Mouse (Mus musculus): ENCODE data around the gene Hps4. TPM values are rescaled to one million over a fixed set of nuclear protein-coding genes. Genes with fewer than 3 reads are reported as not detected.

The Hps4 gene
- polyA plus RNA-seq, 1 experiment from 2014 or later: 32.9 TPM

- Histone ChIP-seq H3K27ac (ENCODE audit: low read depth, low read length) (no peak overlapping the region), H3K9ac (ENCODE audit: low read length) (no peak overlapping the region), H3K27me3 (ENCODE audit: control insufficient read depth, insufficient read depth, low read length) (no peaks in the 10 kb centered on the region), H3K4me1 (replicated peaks; ENCODE audit: control insufficient read depth, insufficient read depth, low read length) (peaks cover 7% of the 10 kb centered on the region; the same call in 1 of the 2 replicates), H3K4me2 (ENCODE audit: low read depth, low read length, severe bottlenecking) (no peak overlapping the region), H3K36me3 (ENCODE audit: control insufficient read depth, insufficient read depth, low read length) (peaks cover 17% of the 10 kb centered on the region), H3K9me3 (ENCODE audit: control insufficient read depth, low read length) (no peaks in the 10 kb centered on the region), H3K4me3 (ENCODE audit: low read depth, low read length) (no peak overlapping the region)
- DNase-seq (ENCODE audit: low spot score): no peak
- 93% methylated on average over 15 of the region's 15 CpGs for WGBS
- no peak for ATAC-seq (replicated peaks; ENCODE audit: low FRiP score)
These were observed 15.0 kb upstream of the Hps4 start for GRCm38 (mm10) chr5:112327854-112328253.

GRCm38 (mm10) chr5:112329805-112330564 is 12.9 kb upstream of the Hps4 start:
- Histone ChIP-seq H3K4me1 (replicated peaks; ENCODE audit: control insufficient read depth, insufficient read depth, low read length) (peaks cover 7% of the 10 kb centered on the region; the same call in 1 of the 2 replicates), H3K27ac (ENCODE audit: low read depth, low read length) (no peak overlapping the region), H3K4me3 (ENCODE audit: low read depth, low read length) (no peak overlapping the region), H3K9ac (ENCODE audit: low read length) (no peak overlapping the region), H3K4me2 (ENCODE audit: low read depth, low read length, severe bottlenecking) (no peak overlapping the region), H3K27me3 (ENCODE audit: control insufficient read depth, insufficient read depth, low read length) (no peaks in the 10 kb centered on the region), H3K9me3 (ENCODE audit: control insufficient read depth, low read length) (no peaks in the 10 kb centered on the region), H3K36me3 (ENCODE audit: control insufficient read depth, insufficient read depth, low read length) (peaks cover 26% of the 10 kb centered on the region)
- 90% methylated on average over 14 of the region's 14 CpGs for WGBS
- DNase-seq (ENCODE audit: low spot score): no peak
- no peak for ATAC-seq (replicated peaks; ENCODE audit: low FRiP score)

- peak; percentile 72 for DNase-seq (ENCODE audit: low spot score)
- H3K27ac ChIP-seq (ENCODE audit: low read depth, low read length): no peak overlapping the region
- H3K36me3 ChIP-seq (ENCODE audit: control insufficient read depth, insufficient read depth, low read length): peaks cover 49% of the 10 kb centered on the region
- ATAC-seq (replicated peaks; ENCODE audit: low FRiP score): no peak
- no peaks in the 10 kb centered on the region for H3K9me3 ChIP-seq (ENCODE audit: control insufficient read depth, low read length)
- H3K4me3 ChIP-seq (ENCODE audit: low read depth, low read length): no peak overlapping the region
- 12% methylated on average over 2 of the region's 2 CpGs for WGBS
- H3K9ac ChIP-seq (ENCODE audit: low read length): no peak overlapping the region
- H3K4me1 ChIP-seq (replicated peaks; ENCODE audit: control insufficient read depth, insufficient read depth, low read length): no peaks in the 10 kb centered on the region
- no peaks in the 10 kb centered on the region for H3K27me3 ChIP-seq (ENCODE audit: control insufficient read depth, insufficient read depth, low read length)
- H3K4me2 ChIP-seq (ENCODE audit: low read depth, low read length, severe bottlenecking): no peak overlapping the region
These were observed 7.4 kb upstream of the Hps4 start for GRCm38 (mm10) chr5:112335473-112335872.

GRCm38 (mm10) chr5:112337004-112337403 is 5.9 kb upstream of the Hps4 start:
- H3K36me3 ChIP-seq (ENCODE audit: control insufficient read depth, insufficient read depth, low read length): peaks cover 41% of the 10 kb centered on the region
- no peak for ATAC-seq (replicated peaks; ENCODE audit: low FRiP score)
- no peak overlapping the region for H3K4me2 ChIP-seq (ENCODE audit: low read depth, low read length, severe bottlenecking)
- no peaks in the 10 kb centered on the region for H3K27me3 ChIP-seq (ENCODE audit: control insufficient read depth, insufficient read depth, low read length)
- DNase-seq (ENCODE audit: low spot score): no peak
- peaks cover 3% of the 10 kb centered on the region; the same call in 1 of the 2 replicates for H3K4me1 ChIP-seq (replicated peaks; ENCODE audit: control insufficient read depth, insufficient read depth, low read length)
- no peak overlapping the region for H3K27ac ChIP-seq (ENCODE audit: low read depth, low read length)
- no peak overlapping the region for H3K9ac ChIP-seq (ENCODE audit: low read length)
- WGBS: 95% methylated on average over 22 of the region's 22 CpGs
- H3K4me3 ChIP-seq (ENCODE audit: low read depth, low read length): no peak overlapping the region
- no peaks in the 10 kb centered on the region for H3K9me3 ChIP-seq (ENCODE audit: control insufficient read depth, low read length)

GRCm38 (mm10) chr5:112339215-112339614 is 3.7 kb upstream of the Hps4 start:
- H3K9me3 ChIP-seq (ENCODE audit: control insufficient read depth, low read length): no peaks in the 10 kb centered on the region
- no peak overlapping the region for H3K27ac ChIP-seq (ENCODE audit: low read depth, low read length)
- no peak overlapping the region for H3K9ac ChIP-seq (ENCODE audit: low read length)
- no peak for ATAC-seq (replicated peaks; ENCODE audit: low FRiP score)
- H3K4me2 ChIP-seq (ENCODE audit: low read depth, low read length, severe bottlenecking): no peak overlapping the region
- peaks cover 8% of the 10 kb centered on the region; the same call in 1 of the 2 replicates for H3K4me1 ChIP-seq (replicated peaks; ENCODE audit: control insufficient read depth, insufficient read depth, low read length)
- 86% methylated on average over 7 of the region's 7 CpGs for WGBS
- no peak overlapping the region for H3K4me3 ChIP-seq (ENCODE audit: low read depth, low read length)
- no peaks in the 10 kb centered on the region for H3K27me3 ChIP-seq (ENCODE audit: control insufficient read depth, insufficient read depth, low read length)
- H3K36me3 ChIP-seq (ENCODE audit: control insufficient read depth, insufficient read depth, low read length): peaks cover 30% of the 10 kb centered on the region
- DNase-seq (ENCODE audit: low spot score): no peak

GRCm38 (mm10) chr5:112343205-112343595 is 317 bp downstream of the Hps4 start:
- no peaks in the 10 kb centered on the region for H3K27me3 ChIP-seq (ENCODE audit: control insufficient read depth, insufficient read depth, low read length)
- ATAC-seq (replicated peaks; ENCODE audit: low FRiP score) (peak; percentile 69), DNase-seq (ENCODE audit: low spot score) (no peak)
- no peaks in the 10 kb centered on the region for H3K9me3 ChIP-seq (ENCODE audit: control insufficient read depth, low read length)
- peak overlapping the region; percentile 95 for H3K4me3 ChIP-seq (ENCODE audit: low read depth, low read length)
- WGBS: under 1% methylated on average over 24 of the region's 24 CpGs
- 0 out of 2 replicates have a peak overlapping the region, but pooled peaks have one; percentile 31 for H3K27ac ChIP-seq (ENCODE audit: low read depth, low read length)
- H3K9ac ChIP-seq (ENCODE audit: low read length): peak overlapping the region; percentile 79
- peaks cover 2% of the 10 kb centered on the region; the same call in 1 of the 2 replicates for H3K36me3 ChIP-seq (ENCODE audit: control insufficient read depth, insufficient read depth, low read length)
- peak overlapping the region; percentile 52 for H3K4me2 ChIP-seq (ENCODE audit: low read depth, low read length, severe bottlenecking)
- peaks cover 8% of the 10 kb centered on the region; the same call in 1 of the 2 replicates for H3K4me1 ChIP-seq (replicated peaks; ENCODE audit: control insufficient read depth, insufficient read depth, low read length)

- WGBS: 79% methylated on average over 6 of the region's 6 CpGs
- Histone ChIP-seq H3K4me1 (replicated peaks; ENCODE audit: control insufficient read depth, insufficient read depth, low read length) (peaks cover 8% of the 10 kb centered on the region; the same call in 1 of the 2 replicates), H3K9ac (ENCODE audit: low read length) (no peak overlapping the region), H3K4me3 (ENCODE audit: low read depth, low read length) (no peak overlapping the region), H3K9me3 (ENCODE audit: control insufficient read depth, low read length) (no peaks in the 10 kb centered on the region), H3K27ac (ENCODE audit: low read depth, low read length) (no peak overlapping the region), H3K36me3 (ENCODE audit: control insufficient read depth, insufficient read depth, low read length) (no peaks in the 10 kb centered on the region; the same call in 1 of the 2 replicates), H3K27me3 (ENCODE audit: control insufficient read depth, insufficient read depth, low read length) (no peaks in the 10 kb centered on the region), H3K4me2 (ENCODE audit: low read depth, low read length, severe bottlenecking) (no peak overlapping the region)
- no peak for DNase-seq (ENCODE audit: low spot score)
- ATAC-seq (replicated peaks; ENCODE audit: low FRiP score): no peak
These were observed 1.4 kb downstream of the Hps4 start for GRCm38 (mm10) chr5:112344092-112344960.

GRCm38 (mm10) chr5:112346211-112346965 is 3.5 kb downstream of the Hps4 start:
- peaks cover 8% of the 10 kb centered on the region; the same call in 1 of the 2 replicates for H3K4me1 ChIP-seq (replicated peaks; ENCODE audit: control insufficient read depth, insufficient read depth, low read length)
- DNase-seq (ENCODE audit: low spot score): no peak
- no peak overlapping the region for H3K27ac ChIP-seq (ENCODE audit: low read depth, low read length)
- no peaks in the 10 kb centered on the region for H3K9me3 ChIP-seq (ENCODE audit: control insufficient read depth, low read length)
- no peaks in the 10 kb centered on the region for H3K27me3 ChIP-seq (ENCODE audit: control insufficient read depth, insufficient read depth, low read length)
- H3K4me2 ChIP-seq (ENCODE audit: low read depth, low read length, severe bottlenecking): no peak overlapping the region
- WGBS: 89% methylated on average over 16 of the region's 16 CpGs
- H3K4me3 ChIP-seq (ENCODE audit: low read depth, low read length): no peak overlapping the region
- ATAC-seq (replicated peaks; ENCODE audit: low FRiP score): no peak
- no peak overlapping the region for H3K9ac ChIP-seq (ENCODE audit: low read length)
- H3K36me3 ChIP-seq (ENCODE audit: control insufficient read depth, insufficient read depth, low read length): no peaks in the 10 kb centered on the region; the same call in 1 of the 2 replicates
